ENCODE assay signal across 10 mouse cellular contexts in the genomic region with DNA sequence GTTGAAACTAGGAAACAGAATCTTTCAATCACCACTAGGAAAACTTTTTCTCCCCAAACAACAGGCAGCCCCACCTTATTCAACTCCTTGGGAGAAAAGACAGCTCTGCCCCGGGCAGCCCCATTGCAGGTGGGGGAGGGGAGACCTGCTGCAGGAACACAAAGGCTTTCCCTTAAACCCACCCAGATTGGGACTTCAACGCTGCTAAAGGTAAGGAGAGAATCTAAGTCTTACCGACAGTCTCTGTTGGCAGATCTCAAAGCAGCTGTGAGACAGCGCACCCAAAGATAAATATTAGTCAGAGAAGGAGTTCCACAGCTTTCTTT. TPM values are rescaled to one million over a fixed set of nuclear protein-coding genes. Genes with fewer than 3 reads are reported as not detected.
DNase-seq lines count a peak whose midpoint lies in the region; ATAC-seq and TF ChIP-seq lines count a peak whose summit lies in the region.
"Had no signal": no experiment of that assay in that cellular context is flagged by ENCODE, and none has a peak within 500 bp of the region (broad histone marks: within the 10 kb centered on the region; RNA-seq: fewer than 3 reads in every experiment).

No protein-coding gene starts in this region.

- peak overlapping the region; percentile 32 for H3K4me2 ChIP-seq in kidney, postnatal 0 days (ENCODE audit: low read length)
- peak overlapping the region; percentile 45 for H3K4me2 ChIP-seq in forebrain, postnatal 0 days (ENCODE audit: low read depth)
- H3K4me2 ChIP-seq in midbrain, embryonic 12.5 days (replicated peaks): peak overlapping the region; percentile 43

- H3K9me3 ChIP-seq in kidney, postnatal 0 days (replicated peaks; ENCODE audit: low read length): no peaks in the 10 kb centered on the region
- no peaks in the 10 kb centered on the region for H3K9me3 ChIP-seq in forebrain, postnatal 0 days (ENCODE audit: low read length)
- no peaks in the 10 kb centered on the region for H3K9me3 ChIP-seq in midbrain, embryonic 12.5 days

- TF ChIP-seq CTCF in kidney, postnatal 0 days (IDR thresholded peaks at IDR 0.05; ENCODE audit: low read depth): no peak
- no peak for TF ChIP-seq CTCF in forebrain, postnatal 0 days (IDR thresholded peaks at IDR 0.05; ENCODE audit: low read depth)

- no peaks in the 10 kb centered on the region for H3K36me3 ChIP-seq in kidney, postnatal 0 days (ENCODE audit: insufficient read depth, low read length)
- H3K36me3 ChIP-seq in forebrain, postnatal 0 days (ENCODE audit: insufficient read depth): no peaks in the 10 kb centered on the region
- H3K36me3 ChIP-seq in midbrain, embryonic 12.5 days: no peaks in the 10 kb centered on the region

- H3K27ac ChIP-seq in kidney, postnatal 0 days: no peak overlapping the region
- peak overlapping the region; percentile 60 for H3K27ac ChIP-seq in forebrain, postnatal 0 days (ENCODE audit: low read depth, low read length)
- peak overlapping the region; percentile 64 for H3K27ac ChIP-seq in midbrain, embryonic 12.5 days (replicated peaks)
- H3K27ac ChIP-seq: gastrocnemius, adult 2 months had no signal

- H3K27me3 ChIP-seq in kidney, postnatal 0 days (ENCODE audit: insufficient read depth, low read length): no peaks in the 10 kb centered on the region
- H3K27me3 ChIP-seq in forebrain, postnatal 0 days (ENCODE audit: insufficient read depth, low read length): no peaks in the 10 kb centered on the region
- H3K27me3 ChIP-seq in midbrain, embryonic 12.5 days: no peaks in the 10 kb centered on the region

- ATAC-seq in kidney, postnatal 0 days (replicated peaks; ENCODE audit: low FRiP score, low read depth): peak; percentile 49; the same call in 1 of the 2 replicates
- ATAC-seq in forebrain, postnatal 0 days: peak; percentile 90
- ATAC-seq in midbrain, embryonic 12.5 days (ENCODE audit: low FRiP score, low read depth): peak; percentile 93
- ATAC-seq: Patski had no signal

- no peaks in the 10 kb centered on the region for H3K4me1 ChIP-seq in kidney, postnatal 0 days (replicated peaks; ENCODE audit: insufficient read depth, low read length)
- no peaks in the 10 kb centered on the region for H3K4me1 ChIP-seq in forebrain, postnatal 0 days (ENCODE audit: insufficient read depth)
- H3K4me1 ChIP-seq in midbrain, embryonic 12.5 days: peaks cover 4% of the 10 kb centered on the region; the same call in 1 of the 2 replicates

- WGBS in kidney, postnatal 0 days: 13% methylated on average over 4 of the region's 4 CpGs
- 10% methylated on average over 4 of the region's 4 CpGs for WGBS in forebrain, postnatal 0 days
- WGBS in midbrain, embryonic 12.5 days: 7% methylated on average over 4 of the region's 4 CpGs

- no peak for DNase-seq in kidney, postnatal 0 days (ENCODE audit: low spot score)
- DNase-seq in kidney, adult 11 months: no peak
- DNase-seq in c-Kit-positive CD71-negative TER-119-negative erythroid progenitor cells, embryonic 14.5 days (ENCODE audit: low read depth): peak; percentile 8
- DNase-seq in forebrain, postnatal 0 days: no peak
- no peak for DNase-seq in frontal cortex, postnatal 14 days (ENCODE audit: low spot score in 2 of 2)
- no peak for DNase-seq in left cerebral cortex, adult 9 months (ENCODE audit: low spot score in 2 of 2)
- no peak for DNase-seq in left cerebral cortex, adult 8-10 months (ENCODE audit: low spot score in 2 of 2)

- H3K9ac ChIP-seq in kidney, postnatal 0 days (ENCODE audit: low read depth, low read length): no peak overlapping the region
- peak overlapping the region; percentile 51 for H3K9ac ChIP-seq in forebrain, postnatal 0 days
- H3K9ac ChIP-seq in midbrain, embryonic 12.5 days (replicated peaks): peak overlapping the region; percentile 47

- H3K4me3 ChIP-seq in kidney, postnatal 0 days (replicated peaks; ENCODE audit: low read depth, low read length): no peak overlapping the region
- H3K4me3 ChIP-seq in forebrain, postnatal 0 days (ENCODE audit: low read depth, low read length): peak overlapping the region; percentile 23; the same call in 1 of the 2 replicates
- H3K4me3 ChIP-seq in midbrain, embryonic 12.5 days: peak overlapping the region; percentile 19
- H3K4me3 ChIP-seq: gastrocnemius, adult 2 months had no signal

RNA-seq across cellular contexts. Expression of a gene that starts 41.7 kb away (rescaled TPM):
- polyA plus RNA-seq in kidney, postnatal 0 days (2015; fragmentation: Nextera tagmentation; extraction: Ambion mirVana): not detected in 2 replicates
- total RNA-seq in forebrain, postnatal 0 days (2014; rRNA removed): not detected in 2 replicates
- polyA plus RNA-seq in forebrain, postnatal 0 days (2015; fragmentation: Nextera tagmentation; extraction: Ambion mirVana): not detected in 2 replicates
- not detected in 2 replicates for polyA plus RNA-seq in midbrain, embryonic 12.5 days (2016; fragmentation: Nextera tagmentation; extraction: Ambion mirVana)
- not detected for total RNA-seq in left cerebral cortex, adult 8-10 months (2022)
- total RNA-seq: gastrocnemius, adult 2 months had no signal
- polyA plus RNA-seq: Patski had no signal
